Mouse (Mus musculus): ENCODE measurements around the gene Fbxl17. TPM values are rescaled to one million over a fixed set of nuclear protein-coding genes. Genes with fewer than 3 reads are reported as not detected.

Fbxl17 gene
- polyA plus RNA-seq, 1 experiment: 5.9 TPM

GRCm38 (mm10) chr17:63437424-63437823 is 62.4 kb downstream of the Fbxl17 start:
- no peak overlapping the region for H3K4me3 ChIP-seq (ENCODE audit: low read depth, low read length)
- WGBS: 93% methylated on average over 6 of the region's 6 CpGs
- TF ChIP-seq CTCF (IDR thresholded peaks at IDR 0.05; ENCODE audit: extremely low read depth, insufficient read length, insufficient replicate concordance, low read depth, low read length): no peak
- TF ChIP-seq POLR2A (IDR thresholded peaks at IDR 0.05; ENCODE audit: low read depth, low read length): no peak

GRCm38 (mm10) chr17:63434081-63434480 is 65.7 kb downstream of the Fbxl17 start:
- 69% methylated on average over 6 of the region's 6 CpGs for WGBS
- Histone ChIP-seq H3K4me1 (ENCODE audit: control insufficient read depth, insufficient read depth, insufficient read length, low read length) (peaks cover 3% of the 10 kb centered on the region; the same call in 1 of the 2 replicates), H3K36me3 (ENCODE audit: control insufficient read depth, insufficient read depth, low read length) (no peaks in the 10 kb centered on the region), H3K4me3 (ENCODE audit: low read depth, low read length) (no peak overlapping the region), H3K27ac (ENCODE audit: insufficient read depth, low read depth, low read length) (no peak overlapping the region), H3K27me3 (ENCODE audit: control insufficient read depth, insufficient read depth, low read length) (no peaks in the 10 kb centered on the region)
- no peak for TF ChIP-seq POLR2A (IDR thresholded peaks at IDR 0.05; ENCODE audit: low read depth, low read length)
- no peak for TF ChIP-seq CTCF (IDR thresholded peaks at IDR 0.05; ENCODE audit: extremely low read depth, insufficient read length, insufficient replicate concordance, low read depth, low read length)

More at GRCm38 (mm10) chr17:63437424-63437823, 62.4 kb downstream of the Fbxl17 start:
- H3K4me1 ChIP-seq (ENCODE audit: control insufficient read depth, insufficient read depth, insufficient read length, low read length): no peaks in the 10 kb centered on the region
- no peak overlapping the region for H3K27ac ChIP-seq (ENCODE audit: insufficient read depth, low read depth, low read length)
- H3K36me3 ChIP-seq (ENCODE audit: control insufficient read depth, insufficient read depth, low read length): no peaks in the 10 kb centered on the region
- no peaks in the 10 kb centered on the region for H3K27me3 ChIP-seq (ENCODE audit: control insufficient read depth, insufficient read depth, low read length)

- Histone ChIP-seq H3K4me3 (ENCODE audit: low read depth, low read length) (no peak overlapping the region), H3K27ac (ENCODE audit: insufficient read depth, low read depth, low read length) (no peak overlapping the region), H3K27me3 (ENCODE audit: control insufficient read depth, insufficient read depth, low read length) (no peaks in the 10 kb centered on the region), H3K4me1 (ENCODE audit: control insufficient read depth, insufficient read depth, insufficient read length, low read length) (peaks cover 3% of the 10 kb centered on the region; the same call in 1 of the 2 replicates), H3K36me3 (ENCODE audit: control insufficient read depth, insufficient read depth, low read length) (no peaks in the 10 kb centered on the region)
- no peak for TF ChIP-seq POLR2A (IDR thresholded peaks at IDR 0.05; ENCODE audit: low read depth, low read length)
- TF ChIP-seq CTCF (IDR thresholded peaks at IDR 0.05; ENCODE audit: extremely low read depth, insufficient read length, insufficient replicate concordance, low read depth, low read length): no peak
- 24% methylated on average over 7 of the region's 7 CpGs for WGBS
Observed at GRCm38 (mm10) chr17:63431650-63432049, 68.2 kb downstream of the Fbxl17 start.

GRCm38 (mm10) chr17:63430395-63431075 is 69.3 kb downstream of the Fbxl17 start:
- no peaks in the 10 kb centered on the region for H3K27me3 ChIP-seq (ENCODE audit: control insufficient read depth, insufficient read depth, low read length)
- no peak for TF ChIP-seq POLR2A (IDR thresholded peaks at IDR 0.05; ENCODE audit: low read depth, low read length)
- TF ChIP-seq CTCF (IDR thresholded peaks at IDR 0.05; ENCODE audit: extremely low read depth, insufficient read length, insufficient replicate concordance, low read depth, low read length): no peak
- no peaks in the 10 kb centered on the region for H3K36me3 ChIP-seq (ENCODE audit: control insufficient read depth, insufficient read depth, low read length)
- H3K27ac ChIP-seq (ENCODE audit: insufficient read depth, low read depth, low read length): no peak overlapping the region
- 77% methylated on average over 17 of the region's 17 CpGs for WGBS
- no peak overlapping the region for H3K4me3 ChIP-seq (ENCODE audit: low read depth, low read length)
- peaks cover 3% of the 10 kb centered on the region; the same call in 1 of the 2 replicates for H3K4me1 ChIP-seq (ENCODE audit: control insufficient read depth, insufficient read depth, insufficient read length, low read length)

GRCm38 (mm10) chr17:63423851-63424250 is 76.0 kb downstream of the Fbxl17 start:
- H3K27me3 ChIP-seq (ENCODE audit: control insufficient read depth, insufficient read depth, low read length): no peaks in the 10 kb centered on the region
- no peaks in the 10 kb centered on the region for H3K36me3 ChIP-seq (ENCODE audit: control insufficient read depth, insufficient read depth, low read length)
- no peaks in the 10 kb centered on the region for H3K4me1 ChIP-seq (ENCODE audit: control insufficient read depth, insufficient read depth, insufficient read length, low read length)
- WGBS: 82% methylated on average over 4 of the region's 4 CpGs
- no peak overlapping the region for H3K4me3 ChIP-seq (ENCODE audit: low read depth, low read length)
- H3K27ac ChIP-seq (ENCODE audit: insufficient read depth, low read depth, low read length): no peak overlapping the region
- TF ChIP-seq CTCF (IDR thresholded peaks at IDR 0.05; ENCODE audit: extremely low read depth, insufficient read length, insufficient replicate concordance, low read depth, low read length) (no peak), POLR2A (IDR thresholded peaks at IDR 0.05; ENCODE audit: low read depth, low read length) (no peak)

GRCm38 (mm10) chr17:63422685-63423084 is 77.1 kb downstream of the Fbxl17 start:
- no peaks in the 10 kb centered on the region for H3K4me1 ChIP-seq (ENCODE audit: control insufficient read depth, insufficient read depth, insufficient read length, low read length)
- H3K27me3 ChIP-seq (ENCODE audit: control insufficient read depth, insufficient read depth, low read length): no peaks in the 10 kb centered on the region
- no peak overlapping the region for H3K27ac ChIP-seq (ENCODE audit: insufficient read depth, low read depth, low read length)
- no peak overlapping the region for H3K4me3 ChIP-seq (ENCODE audit: low read depth, low read length)
- no peaks in the 10 kb centered on the region for H3K36me3 ChIP-seq (ENCODE audit: control insufficient read depth, insufficient read depth, low read length)
- WGBS: 91% methylated on average over 5 of the region's 5 CpGs
- no peak for TF ChIP-seq CTCF (IDR thresholded peaks at IDR 0.05; ENCODE audit: extremely low read depth, insufficient read length, insufficient replicate concordance, low read depth, low read length)

- no peak for TF ChIP-seq POLR2A (IDR thresholded peaks at IDR 0.05; ENCODE audit: low read depth, low read length)
- no peak for TF ChIP-seq CTCF (IDR thresholded peaks at IDR 0.05; ENCODE audit: extremely low read depth, insufficient read length, insufficient replicate concordance, low read depth, low read length)
- WGBS: 82% methylated on average over 2 of the region's 2 CpGs
Observed at GRCm38 (mm10) chr17:63421864-63422263, 78.0 kb downstream of the Fbxl17 start.

More at GRCm38 (mm10) chr17:63421864-63422263, 78.0 kb downstream of the Fbxl17 start:
- no peaks in the 10 kb centered on the region for H3K27me3 ChIP-seq (ENCODE audit: control insufficient read depth, insufficient read depth, low read length)
- H3K36me3 ChIP-seq (ENCODE audit: control insufficient read depth, insufficient read depth, low read length): no peaks in the 10 kb centered on the region
- no peak overlapping the region for H3K4me3 ChIP-seq (ENCODE audit: low read depth, low read length)
- no peaks in the 10 kb centered on the region for H3K4me1 ChIP-seq (ENCODE audit: control insufficient read depth, insufficient read depth, insufficient read length, low read length)
- H3K27ac ChIP-seq (ENCODE audit: insufficient read depth, low read depth, low read length): no peak overlapping the region

All from small intestine, adult 2 months (tissue).